Mouse (Mus musculus) hindbrain, embryonic 11.5 days (tissue): ENCODE measurements around the gene Gm10718. TPM values are rescaled to one million over a fixed set of nuclear protein-coding genes. Genes with fewer than 3 reads are reported as not detected.
"Not testable (repeated sequence)": the region's sequence is repeated elsewhere in the genome, so short reads cannot be mapped to it uniquely, and the experiment has no call there.

Source experiments
- ATAC-seq: fragments of 200-750 bp; cut with Nextera tagmentation; 2 replicates; pipeline ENCODE4 v1.8.0; 2017; ENCODE audit warnings: mild to moderate bottlenecking, moderate TSS enrichment, moderate library complexity; ENCODE audit not compliant: low FRiP score
- DNase-seq: peaks from one replicate; pipeline ENCODE4 v3.0.0-alpha.2; 2015; ENCODE audit warnings: low spot score
- H3K27ac ChIP-seq: fragments of 300-500 bp; sonication (generic); 2 replicates; pipeline ENCODE4 v1.5.1; 2014; ENCODE audit warnings: mild to moderate bottlenecking, low read depth, low read length
- H3K27me3 ChIP-seq: fragments of 300-500 bp; sonication (generic); 2 replicates; pipeline ENCODE4 v1.6.1; 2014; ENCODE audit warnings: mild to moderate bottlenecking, low read length, moderate library complexity, mixed read lengths; ENCODE audit not compliant: control insufficient read depth, insufficient read depth
- H3K36me3 ChIP-seq: fragments of 300-500 bp; sonication (generic); 2 replicates; pipeline ENCODE4 v1.6.1; 2014; ENCODE audit warnings: mild to moderate bottlenecking, low read length, moderate library complexity, mixed read lengths; ENCODE audit not compliant: control insufficient read depth, insufficient read depth
- H3K4me1 ChIP-seq: fragments of 300-500 bp; sonication (generic); replicated peaks from 2 replicates; pipeline ENCODE4 v1.6.1; 2014; ENCODE audit warnings: low read length, mixed read lengths; ENCODE audit not compliant: control insufficient read depth, insufficient read depth
- H3K4me2 ChIP-seq: fragments of 300-500 bp; sonication (generic); replicated peaks from 2 replicates; pipeline ENCODE4 v1.6.1; 2014; ENCODE audit warnings: mild to moderate bottlenecking, low read depth, low read length
- H3K4me3 ChIP-seq: fragments of 300-500 bp; sonication (generic); 2 replicates; pipeline ENCODE4 v1.5.1; 2014; ENCODE audit warnings: low read depth, low read length
- H3K9ac ChIP-seq: fragments of 300-500 bp; sonication (generic); 2 replicates; pipeline ENCODE4 v1.6.1; 2014; ENCODE audit warnings: low read depth, low read length
- H3K9me3 ChIP-seq: fragments of 300-500 bp; sonication (generic); 2 replicates; pipeline ENCODE4 v1.6.1; 2016; ENCODE audit warnings: low read length; ENCODE audit not compliant: control insufficient read depth
- WGBS: fragments of 180-500 bp; shearing (Covaris S2); extraction: QIAGEN DNeasy Blood & Tissue Kit; methylation state at CpG from one replicate; pipeline ENCODE4 v1.1.7; 2014; 5-methylcytosine and 5-hydroxymethylcytosine counted together
- polyA plus RNA-seq: library from polyadenylated mRNA; unstranded; fragments of >200 nt; fragmentation: Nextera tagmentation; extraction: Ambion mirVana; gene quantifications from 2 replicates; pipeline ENCODE4 v1.2.1, GENCODE M21; 2014

Gm10718 gene
- polyA plus RNA-seq, 1 experiment from 2014 or later = 1.2 TPM

DNA sequence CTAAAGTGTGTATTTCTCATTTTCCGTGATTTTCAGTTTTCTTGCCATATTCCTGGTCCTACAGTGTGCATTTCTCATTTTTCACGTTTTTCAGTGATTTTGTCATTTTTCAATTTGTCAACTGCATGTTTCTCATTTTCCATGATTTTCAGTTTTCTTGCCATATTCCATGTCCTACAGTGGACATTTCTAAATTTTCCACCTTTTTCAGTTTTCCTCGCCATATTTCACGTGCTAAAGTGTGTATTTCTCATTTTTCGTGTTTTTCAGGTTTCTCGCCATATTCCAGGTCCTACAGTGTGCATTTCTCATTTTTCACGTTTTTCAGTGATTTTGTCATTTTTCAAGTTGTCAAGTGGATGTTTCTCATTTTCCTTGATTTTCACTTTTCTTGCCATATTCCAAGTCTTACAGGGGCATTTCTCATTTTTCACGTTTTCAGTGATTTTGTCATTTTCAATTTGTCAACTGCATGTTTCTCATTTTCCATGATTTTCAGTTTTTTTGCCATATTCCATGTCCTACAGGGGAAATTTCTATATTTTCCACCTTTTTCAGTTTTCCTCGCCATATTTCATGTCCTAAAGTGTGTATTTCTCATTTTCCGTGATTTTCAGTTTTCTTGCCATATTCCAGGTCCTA lies 7.5 kb downstream of the Gm10718 start:
- H3K27me3 ChIP-seq, H3K4me2 ChIP-seq, H3K9me3 ChIP-seq, H3K36me3 ChIP-seq, H3K9ac ChIP-seq, H3K27ac ChIP-seq, H3K4me3 ChIP-seq, H3K4me1 ChIP-seq: not testable (repeated sequence)
- ATAC-seq (peak; percentile 52; the same call in 1 of the 2 replicates), DNase-seq (peak; percentile 96)
- 64% methylated on average over 2 of the region's 10 CpGs for WGBS

DNA sequence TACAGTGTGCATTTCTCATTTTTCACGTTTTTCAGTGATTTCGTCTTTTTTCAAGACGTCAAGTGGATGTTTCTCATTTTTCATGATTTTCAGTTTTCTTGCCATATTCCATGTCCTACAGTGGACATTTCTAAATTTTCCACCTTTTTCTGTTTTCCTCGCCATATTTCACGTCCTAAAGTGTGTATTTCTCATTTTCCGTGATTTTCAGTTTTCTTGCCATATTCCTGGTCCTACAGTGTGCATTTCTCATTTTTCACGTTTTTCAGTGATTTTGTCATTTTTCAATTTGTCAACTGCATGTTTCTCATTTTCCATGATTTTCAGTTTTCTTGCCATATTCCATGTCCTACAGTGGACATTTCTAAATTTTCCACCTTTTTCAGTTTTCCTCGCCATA lies 11.0 kb downstream of the Gm10718 start, which contains the start of gene Gm17535:
TSS of gene Gm17535 (plus strand) at position 301 of the 400 bp plus-strand sequence.
- DNase-seq = not testable (repeated sequence)

DNA sequence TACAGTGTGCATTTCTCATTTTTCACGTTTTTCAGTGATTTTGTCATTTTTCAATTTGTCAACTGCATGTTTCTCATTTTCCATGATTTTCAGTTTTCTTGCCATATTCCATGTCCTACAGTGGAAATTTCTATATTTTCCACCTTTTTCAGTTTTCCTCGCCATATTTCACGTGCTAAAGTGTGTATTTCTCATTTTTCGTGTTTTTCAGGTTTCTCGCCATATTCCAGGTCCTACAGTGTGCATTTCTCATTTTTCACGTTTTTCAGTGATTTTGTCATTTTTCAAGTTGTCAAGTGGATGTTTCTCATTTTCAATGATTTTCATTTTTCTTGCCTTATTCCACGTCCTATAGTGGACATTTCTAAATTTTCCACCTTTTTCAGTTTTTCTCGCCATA lies 13.2 kb downstream of the Gm10718 start, which contains the start of gene Gm10715:
TSS of gene Gm10715 (plus strand) at position 301 of the 400 bp plus-strand sequence.
- H3K4me3 ChIP-seq, H3K9ac ChIP-seq, H3K4me1 ChIP-seq, H3K27me3 ChIP-seq, H3K9me3 ChIP-seq, H3K4me2 ChIP-seq, H3K27ac ChIP-seq, ATAC-seq, DNase-seq, H3K36me3 ChIP-seq: not testable (repeated sequence)
- 76% methylated on average over 6 of the region's 8 CpGs for WGBS

More for the DNA sequence above, 11.0 kb downstream of the Gm10718 start, which contains the start of gene Gm17535:
- H3K4me3 ChIP-seq, H3K27me3 ChIP-seq, H3K9ac ChIP-seq, H3K4me2 ChIP-seq, ATAC-seq, H3K36me3 ChIP-seq, H3K9me3 ChIP-seq, H3K27ac ChIP-seq, H3K4me1 ChIP-seq: not testable (repeated sequence)
- no CpG with 5 or more reads among the region's 8 CpGs for WGBS

DNA sequence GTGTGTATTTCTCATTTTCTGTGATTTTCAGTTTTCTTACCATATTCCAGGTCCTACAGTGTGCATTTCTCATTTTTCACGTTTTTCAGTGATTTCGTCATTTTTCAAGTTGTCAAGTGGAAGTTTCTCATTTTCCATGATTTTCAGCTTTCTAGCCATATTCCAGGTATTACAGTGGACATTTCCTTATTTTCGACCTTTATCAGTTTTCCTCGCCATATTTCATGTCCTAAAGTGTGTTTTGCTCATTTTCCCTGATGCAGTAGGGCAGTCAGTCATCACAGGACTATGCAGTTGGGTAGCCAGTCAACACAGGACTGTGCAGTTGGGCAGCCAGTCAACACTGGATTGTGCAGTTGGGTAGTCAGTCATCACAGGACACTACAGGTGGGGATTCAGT lies 14.8 kb downstream of the Gm10718 start:
- not testable (repeated sequence) for H3K27ac ChIP-seq, H3K9me3 ChIP-seq, H3K4me1 ChIP-seq, ATAC-seq, H3K4me2 ChIP-seq, H3K36me3 ChIP-seq, H3K27me3 ChIP-seq, H3K4me3 ChIP-seq, H3K9ac ChIP-seq
- WGBS = 65% methylated on average over 4 of the region's 4 CpGs
- peak; percentile 19 for DNase-seq

Other genes with a start within 250 kb of the Gm10718 start
- gene Gm10722, start 22.6 kb upstream of the Gm10718 start, polyA plus RNA-seq = not detected in 2 replicates
- gene Gm11168, start 20.2 kb upstream of the Gm10718 start, polyA plus RNA-seq = not detected in 2 replicates
- not detected in 2 replicates for gene Gm10721, start 10.4 kb upstream of the Gm10718 start, polyA plus RNA-seq
- gene Gm10720, start 7.9 kb upstream of the Gm10718 start, polyA plus RNA-seq = not detected in 2 replicates
- not detected in 2 replicates for gene Gm10719, start 6.1 kb upstream of the Gm10718 start, polyA plus RNA-seq
- gene Gm10717, start 1.9 kb downstream of the Gm10718 start, polyA plus RNA-seq = 0.88 and 1.1 TPM in 2 replicates
- not detected in 2 replicates for gene Gm17535, start 11.1 kb downstream of the Gm10718 start, polyA plus RNA-seq
- gene Gm10715, start 13.3 kb downstream of the Gm10718 start, polyA plus RNA-seq = not detected in 2 replicates